Mouse (Mus musculus): ENCODE measurements around the gene Kif1b. TPM values are rescaled to one million over a fixed set of nuclear protein-coding genes. Genes with fewer than 3 reads are reported as not detected.

Gene Kif1b
- polyA plus RNA-seq, 1 experiment, result 61.6 TPM

DNA sequence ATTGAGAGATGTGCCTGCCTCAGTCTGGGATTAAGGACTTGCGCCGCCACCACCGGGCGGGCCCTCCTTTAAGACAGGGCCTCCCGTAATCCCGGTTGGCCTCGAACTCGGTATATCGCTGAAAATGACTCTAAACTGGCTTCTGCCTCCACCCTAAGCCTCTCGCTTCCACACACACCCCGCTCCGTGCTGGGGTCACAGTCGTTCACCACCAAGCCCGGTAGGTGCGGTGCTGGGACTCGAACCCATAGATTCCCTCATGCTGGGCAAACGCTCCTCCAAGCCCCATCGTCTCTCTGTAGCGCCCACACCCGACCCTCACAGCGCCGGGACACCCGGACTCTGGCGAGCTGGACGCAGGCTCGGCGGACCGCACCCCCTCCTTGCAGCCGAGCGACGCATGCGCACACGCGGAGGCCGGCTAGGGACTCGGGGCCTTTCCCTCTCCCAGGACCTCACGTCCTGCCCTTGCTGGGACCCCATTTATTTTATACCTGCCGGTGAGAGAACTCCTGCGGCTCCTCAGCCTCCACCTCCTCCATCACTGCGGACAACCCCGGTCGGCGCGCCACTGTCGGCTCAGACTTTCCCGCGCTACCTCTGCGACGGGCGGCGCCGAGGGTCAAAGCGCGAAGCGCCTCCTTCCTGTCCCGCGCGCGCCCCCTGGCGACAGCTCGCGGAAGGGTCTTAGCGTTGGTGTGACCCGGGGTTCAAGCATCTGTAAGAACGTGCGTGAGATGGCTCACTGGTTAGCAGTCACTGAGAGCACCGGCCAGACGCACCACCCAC lies 170.3 kb downstream of the Kif1b start, which contains the start of gene Cenps:
TSS of gene Cenps (minus strand) at position 648 of the 789 bp plus-strand sequence.
- DNase-seq (ENCODE audit: low read depth), result no peak

DNA sequence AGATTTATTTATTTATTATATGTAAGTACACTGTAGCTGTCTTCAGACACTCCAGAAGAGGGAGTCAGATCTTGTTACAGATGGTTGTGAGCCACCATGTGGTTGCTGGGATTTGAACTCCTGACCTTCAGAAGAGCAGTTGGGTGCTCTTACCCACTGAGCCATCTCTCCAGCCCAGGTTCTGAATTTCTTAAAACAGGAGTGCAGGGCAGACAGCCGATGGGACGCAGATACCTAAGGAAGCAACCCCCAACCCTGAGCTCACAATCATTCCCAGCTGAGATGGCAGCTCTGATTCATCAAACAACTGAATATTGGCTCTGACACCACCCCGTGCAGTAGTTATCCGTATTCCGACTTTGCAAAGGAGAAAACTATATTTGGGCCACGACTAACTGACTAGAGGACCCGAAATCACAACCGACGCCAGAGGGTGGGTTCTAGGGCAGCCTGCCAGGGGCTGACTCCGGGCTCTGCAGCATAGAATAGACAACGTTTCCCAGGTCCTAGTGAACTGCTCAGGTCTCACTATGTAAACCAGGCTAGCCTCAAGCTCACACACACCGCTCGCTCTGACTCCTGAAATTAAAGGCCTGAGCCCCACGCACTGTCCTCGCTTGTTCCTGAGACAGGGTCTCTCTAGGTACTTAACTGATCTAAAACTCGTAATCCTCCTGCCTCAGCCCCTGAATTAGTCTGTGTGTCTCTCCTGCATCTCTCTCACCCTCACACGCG lies 171.2 kb downstream of the Kif1b start:
- no peak for DNase-seq (ENCODE audit: low read depth)

DNA sequence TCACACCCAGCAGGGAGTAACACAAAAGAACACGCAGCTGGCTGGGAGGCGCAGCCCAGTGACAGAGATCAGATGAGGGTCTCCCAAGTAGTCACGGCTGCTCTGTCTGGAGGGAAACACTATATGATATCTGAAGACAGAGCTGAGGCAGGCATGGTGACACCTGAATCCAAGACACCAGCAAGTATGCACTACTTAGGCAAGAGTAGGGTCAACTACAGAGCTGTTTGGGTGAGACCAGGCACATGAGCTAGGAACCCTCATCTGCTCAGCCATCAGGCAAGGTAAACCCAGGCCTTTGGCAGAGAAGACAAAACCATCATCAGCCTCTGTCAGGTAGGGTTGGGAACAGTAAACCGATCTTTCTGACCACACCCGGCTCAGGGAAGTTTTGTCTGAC lies 174.1 kb downstream of the Kif1b start:
- no peak for DNase-seq (ENCODE audit: low read depth)

DNA sequence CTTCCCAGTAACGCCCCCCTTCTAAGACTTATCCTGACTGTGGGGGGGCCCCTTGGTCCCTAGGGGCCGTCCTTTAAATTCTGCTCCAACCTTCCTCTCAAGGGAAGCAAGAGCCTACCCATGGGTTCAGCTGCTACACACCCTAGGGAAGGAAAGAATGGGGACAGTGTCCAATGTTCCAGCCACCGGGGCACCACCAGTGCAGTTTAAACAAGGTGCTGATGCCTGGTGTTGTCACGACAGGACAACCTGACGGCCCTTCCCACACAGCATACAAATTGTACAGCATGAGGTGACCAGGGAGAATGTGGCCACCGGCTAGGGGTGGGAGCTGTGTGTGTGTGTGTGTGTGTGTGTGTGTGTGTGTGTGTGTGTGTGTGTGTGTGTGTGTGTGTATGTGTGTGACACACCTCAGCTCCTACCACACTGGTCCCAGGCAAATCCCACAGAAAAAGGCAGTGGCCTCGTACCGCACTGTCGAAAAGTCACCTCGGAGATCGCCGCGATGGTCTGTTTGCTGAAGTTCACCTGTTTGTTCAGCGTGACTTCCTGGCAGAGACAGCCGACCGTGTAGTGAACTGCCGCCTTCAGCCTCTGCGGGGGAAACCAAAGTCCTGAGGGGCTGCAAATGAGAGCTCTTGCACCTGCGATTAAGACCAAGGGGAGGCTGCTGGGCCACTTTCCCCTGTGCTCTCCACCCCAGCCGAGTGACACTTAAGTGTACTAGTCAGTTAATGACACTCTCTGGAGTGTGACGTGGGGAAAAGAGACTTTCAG lies 175.5 kb downstream of the Kif1b start:
- no peak for DNase-seq (ENCODE audit: low read depth)

DNA sequence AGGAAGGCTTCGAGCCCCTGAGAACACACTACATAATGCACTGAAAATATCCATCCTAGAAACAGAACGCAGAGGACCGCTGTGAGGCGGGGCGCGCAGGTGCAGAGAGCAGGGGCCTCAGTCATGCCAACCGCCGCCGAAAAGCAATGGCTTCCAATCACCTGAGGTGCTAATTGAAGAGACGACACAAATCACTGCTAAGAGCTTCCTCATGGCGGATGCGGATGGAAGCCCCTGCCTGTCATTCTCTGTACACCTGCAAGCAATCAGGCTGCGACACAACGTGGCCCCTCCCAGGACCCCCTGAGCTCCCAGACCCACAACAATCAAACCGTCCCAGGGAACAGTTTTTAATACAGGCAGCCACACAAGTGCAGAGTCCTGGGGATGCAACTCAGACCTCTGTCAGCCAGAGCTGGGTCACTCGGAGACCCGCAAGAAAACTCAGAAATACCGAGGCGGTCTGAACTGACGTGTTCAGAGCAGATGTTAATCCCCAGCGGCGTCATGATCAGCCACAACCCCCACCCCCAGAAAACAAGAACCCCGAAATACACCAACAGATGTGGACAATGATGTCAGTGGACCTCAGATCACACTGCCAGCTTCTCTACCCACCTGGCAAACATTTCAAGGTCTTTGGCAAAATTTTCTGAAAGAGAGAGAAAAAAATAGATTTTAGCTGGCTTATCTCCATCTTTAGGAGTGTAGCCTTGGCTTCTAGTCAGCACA lies 176.3 kb downstream of the Kif1b start:
- DNase-seq (ENCODE audit: low read depth), result no peak

DNA sequence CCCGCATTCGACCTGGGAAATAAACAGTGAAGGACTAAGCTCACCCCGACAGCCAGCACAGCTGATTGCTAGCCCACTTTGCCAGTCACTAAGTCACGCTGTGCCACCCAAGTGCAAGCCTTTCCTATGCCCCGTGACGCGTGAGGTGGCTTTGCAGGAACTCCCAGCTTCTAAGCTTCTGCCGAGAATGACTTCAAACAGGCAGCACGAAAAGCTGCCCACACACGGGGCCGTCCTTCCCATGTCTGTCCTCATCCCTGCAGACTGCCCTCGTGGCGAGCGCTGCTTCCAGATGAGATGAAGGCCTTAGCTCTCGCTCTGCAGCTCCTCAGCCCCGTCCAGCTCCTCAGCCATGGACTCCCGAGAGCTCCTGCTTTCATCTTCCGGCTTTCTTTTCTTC lies 179.0 kb downstream of the Kif1b start:
- no peak for DNase-seq (ENCODE audit: low read depth)

DNA sequence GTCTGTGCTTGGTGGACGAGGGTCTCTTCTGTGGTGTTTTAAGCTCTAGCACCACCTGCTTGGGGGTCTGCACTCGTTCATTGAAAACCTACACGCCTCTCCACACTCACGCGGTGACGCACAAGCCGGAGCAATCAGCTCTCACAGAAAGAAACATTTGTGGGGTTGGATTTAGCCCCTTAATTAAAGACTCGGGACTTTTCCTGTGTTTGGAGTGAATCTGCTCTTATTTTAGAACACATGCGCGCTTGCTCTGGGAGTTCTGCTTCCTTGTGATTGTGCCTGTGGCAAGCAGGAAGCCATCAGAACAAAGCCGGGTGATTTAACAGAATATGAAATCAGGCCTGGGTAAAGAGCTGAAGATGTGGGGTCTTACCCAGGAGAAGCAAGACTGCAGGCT lies 180.8 kb downstream of the Kif1b start, which contains the start of gene Cort:
TSS of gene Cort (minus strand) at position 101 of the 400 bp plus-strand sequence.
- DNase-seq (ENCODE audit: low read depth), result no peak

Other genes starting within 250 kb of the Kif1b start
- 44.5 and 45.5 TPM in 2 replicates for gene Pex14, start 207.8 kb downstream of the Kif1b start, polyA plus RNA-seq (2012; rRNA removed)
- 14.6 and 15.1 TPM in 2 replicates for gene Dffa, start 203.5 kb downstream of the Kif1b start, polyA plus RNA-seq (2012; rRNA removed)
- gene Cort, start 180.9 kb downstream of the Kif1b start, polyA plus RNA-seq (2012; rRNA removed), result not detected in 2 replicates
- 1.2 and 1.3 TPM in 2 replicates for gene Cenps, start 170.1 kb downstream of the Kif1b start, polyA plus RNA-seq (2012; rRNA removed)
- gene Pgd, start 140.9 kb downstream of the Kif1b start, polyA plus RNA-seq (2012; rRNA removed), result 230 and 303 TPM in 2 replicates
- gene Ube4b, start 119.1 kb upstream of the Kif1b start, polyA plus RNA-seq (2012; rRNA removed), result 46.6 and 56.8 TPM in 2 replicates
- gene Rbp7, start 147.3 kb upstream of the Kif1b start, polyA plus RNA-seq (2012; rRNA removed), result 11.6 and 16.7 TPM in 2 replicates
- not detected in 2 replicates for gene Tmem274, start 169.7 kb upstream of the Kif1b start, polyA plus RNA-seq (2012; rRNA removed)
- 6.3 and 8.6 TPM in 2 replicates for gene Nmnat1, start 177.5 kb upstream of the Kif1b start, polyA plus RNA-seq (2012; rRNA removed)
- 12.6 and 16.0 TPM in 2 replicates for gene Lzic, start 177.5 kb upstream of the Kif1b start, polyA plus RNA-seq (2012; rRNA removed)
- gene Ctnnbip1, start 210.5 kb upstream of the Kif1b start, polyA plus RNA-seq (2012; rRNA removed), result 42.3 and 47.4 TPM in 2 replicates